Mouse (Mus musculus) bone marrow, adult 2 months (tissue): ENCODE data around the gene Rps16.

Experiments used
- CTCF ChIP-seq: fragments of 200-500 bp; IDR thresholded peaks from 2 replicates; pipeline ENCODE4 v1.5.1; 2011; ENCODE audit warnings: low read length, control low read depth; ENCODE audit not compliant: control insufficient read depth, insufficient read depth
- POLR2A ChIP-seq: fragments of 200-500 bp; IDR thresholded peaks from 2 replicates; pipeline ENCODE4 v1.6.1; 2011; ENCODE audit warnings: low read depth, mild to moderate bottlenecking, control low read depth, low read length, borderline replicate concordance; ENCODE audit not compliant: control insufficient read depth

GRCm38 (mm10) chr7:28341381-28341780 lies 9.1 kb upstream of the Rps16 start:
- no peak for TF ChIP-seq POLR2A
- TF ChIP-seq CTCF: no peak
